Mouse (Mus musculus): ENCODE data around the gene 1300017J02Rik.

GRCm38 (mm10) chr9:103305332-103306041 is 605 bp upstream of the 1300017J02Rik start:
- no peak for TF ChIP-seq POLR2A (IDR thresholded peaks at IDR 0.05; ENCODE audit: borderline replicate concordance, extremely low read depth, low read depth, low read length)
- no peak for TF ChIP-seq CTCF (IDR thresholded peaks at IDR 0.05; ENCODE audit: insufficient read depth, low read length)

Measured in lung, adult 2 months (tissue).